Mouse (Mus musculus) heart, embryonic 15.5 days (tissue): ENCODE results near the gene Rufy4. TPM values are rescaled to one million over a fixed set of nuclear protein-coding genes. Genes with fewer than 3 reads are reported as not detected.

ENCODE experiments used
- ATAC-seq: fragments of 200-750 bp; cut with Nextera tagmentation; replicated peaks from 2 replicates; pipeline ENCODE4 v1.8.0; 2017; ENCODE audit warnings: low read depth, moderate TSS enrichment; ENCODE audit not compliant: insufficient number of reproducible peaks, insufficient read depth, low FRiP score
- H3K27ac ChIP-seq: fragments of 300-500 bp; sonication (generic); 2 replicates; pipeline ENCODE4 v1.5.1; 2015; ENCODE audit warnings: mild to moderate bottlenecking, inconsistent platforms
- H3K27me3 ChIP-seq: fragments of 300-500 bp; sonication (generic); 2 replicates; pipeline ENCODE4 v1.6.1; 2015; ENCODE audit warnings: inconsistent platforms
- H3K36me3 ChIP-seq: fragments of 300-500 bp; sonication (generic); 2 replicates; pipeline ENCODE4 v1.6.1; 2015; ENCODE audit warnings: mild to moderate bottlenecking, inconsistent platforms
- H3K4me1 ChIP-seq: fragments of 300-500 bp; sonication (generic); replicated peaks from 2 replicates; pipeline ENCODE4 v1.6.1; 2015; ENCODE audit warnings: inconsistent platforms
- H3K4me2 ChIP-seq: fragments of 300-500 bp; sonication (generic); 2 replicates; pipeline ENCODE4 v1.6.1; 2015; ENCODE audit warnings: inconsistent platforms, mild to moderate bottlenecking, moderate library complexity
- H3K4me3 ChIP-seq: fragments of 300-500 bp; sonication (generic); 2 replicates; pipeline ENCODE4 v1.5.1; 2015; ENCODE audit warnings: mild to moderate bottlenecking, inconsistent platforms
- H3K9ac ChIP-seq: fragments of 300-500 bp; sonication (generic); 2 replicates; pipeline ENCODE4 v1.6.1; 2015; ENCODE audit warnings: mild to moderate bottlenecking, inconsistent platforms
- H3K9me3 ChIP-seq: fragments of 300-500 bp; sonication (generic); replicated peaks from 2 replicates; pipeline ENCODE4 v1.6.1; 2016; ENCODE audit warnings: inconsistent platforms
- WGBS: fragments of 180-500 bp; shearing (Covaris S2); methylation state at CpG from one replicate; pipeline ENCODE4 v1.1.7; 2015; ENCODE audit warnings: mixed read lengths; 5-methylcytosine and 5-hydroxymethylcytosine counted together
- polyA plus RNA-seq: library from polyadenylated mRNA; unstranded; fragments of >200 nt; fragmentation: Nextera tagmentation; extraction: Ambion mirVana; gene quantifications from 2 replicates; pipeline ENCODE4 v1.2.1, GENCODE M21; 2015

The Rufy4 gene
- polyA plus RNA-seq, 1 experiment from 2014 or later, result 0.49 TPM

- no peak overlapping the region for H3K9ac ChIP-seq
- no peaks in the 10 kb centered on the region for H3K27me3 ChIP-seq
- 53% methylated on average over 2 of the region's 2 CpGs for WGBS
- ATAC-seq, result no peak
- H3K4me3 ChIP-seq, result no peak overlapping the region
- H3K36me3 ChIP-seq, result no peaks in the 10 kb centered on the region
- no peak overlapping the region for H3K4me2 ChIP-seq
- H3K27ac ChIP-seq, result no peak overlapping the region
- no peaks in the 10 kb centered on the region for H3K9me3 ChIP-seq
- H3K4me1 ChIP-seq, result peaks cover 18% of the 10 kb centered on the region
These were observed 56.1 kb downstream of the Rufy4 start for GRCm38 (mm10) chr1:74181462-74181861.

GRCm38 (mm10) chr1:74183006-74183405 lies 57.7 kb downstream of the Rufy4 start:
- H3K9ac ChIP-seq, result no peak overlapping the region
- no peak overlapping the region for H3K4me3 ChIP-seq
- WGBS, result 55% methylated on average over 2 of the region's 2 CpGs
- no peaks in the 10 kb centered on the region for H3K27me3 ChIP-seq
- no peaks in the 10 kb centered on the region for H3K9me3 ChIP-seq
- peaks cover 15% of the 10 kb centered on the region for H3K4me1 ChIP-seq
- no peak overlapping the region for H3K27ac ChIP-seq
- H3K36me3 ChIP-seq, result no peaks in the 10 kb centered on the region
- H3K4me2 ChIP-seq, result no peak overlapping the region
- no peak for ATAC-seq

DNA sequence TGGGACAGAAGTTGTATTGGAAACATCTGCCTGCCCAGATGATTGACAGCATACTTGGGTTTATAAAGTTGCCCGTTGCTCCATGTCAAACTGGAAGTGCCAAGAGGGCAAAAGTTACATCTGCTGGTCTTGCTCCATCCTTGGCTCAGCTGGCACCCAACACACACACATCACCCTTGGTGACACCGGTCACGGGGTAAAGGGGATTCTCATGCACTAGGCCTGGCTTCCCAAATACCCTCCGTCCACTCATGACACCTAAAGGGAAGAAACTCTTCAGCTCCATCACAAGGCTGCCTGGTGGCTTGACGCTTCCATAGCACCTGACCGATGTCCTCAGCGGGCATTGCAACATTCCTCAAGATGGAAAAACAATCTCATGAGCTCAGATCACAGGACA lies 65.1 kb downstream of the Rufy4 start:
- Histone ChIP-seq H3K4me1 (no peaks in the 10 kb centered on the region), H3K4me2 (no peak overlapping the region), H3K9ac (no peak overlapping the region), H3K9me3 (no peaks in the 10 kb centered on the region), H3K36me3 (no peaks in the 10 kb centered on the region), H3K27ac (no peak overlapping the region), H3K27me3 (no peaks in the 10 kb centered on the region), H3K4me3 (no peak overlapping the region)
- ATAC-seq, result no peak
- WGBS, result 84% methylated on average over 7 of the region's 7 CpGs

- Histone ChIP-seq H3K27me3 (no peaks in the 10 kb centered on the region), H3K9ac (no peak overlapping the region), H3K27ac (no peak overlapping the region), H3K4me1 (no peaks in the 10 kb centered on the region), H3K9me3 (no peaks in the 10 kb centered on the region), H3K4me3 (no peak overlapping the region), H3K4me2 (no peak overlapping the region), H3K36me3 (no peaks in the 10 kb centered on the region)
- no peak for ATAC-seq
- WGBS, result 72% methylated on average over 2 of the region's 2 CpGs
These were observed 67.4 kb downstream of the Rufy4 start for GRCm38 (mm10) chr1:74192711-74193110.

DNA sequence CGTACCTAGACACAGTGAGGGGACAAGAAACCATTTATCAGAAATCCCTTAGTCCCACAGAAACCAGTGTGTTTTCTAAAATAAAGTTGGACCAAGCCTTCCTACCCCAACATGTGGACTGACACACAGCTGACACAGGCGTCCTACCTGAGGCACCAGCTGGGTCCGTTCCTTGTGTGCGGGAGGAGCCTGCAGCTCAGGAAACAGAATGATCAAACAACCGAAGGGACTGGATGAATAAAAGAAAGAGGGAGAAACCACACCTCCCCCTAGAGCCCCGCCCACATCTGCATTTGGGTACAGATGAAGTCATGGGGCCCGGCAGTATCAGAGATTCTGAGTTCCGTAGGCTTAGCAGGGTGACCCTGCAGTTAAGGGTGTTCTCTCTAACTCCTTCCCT lies 69.1 kb downstream of the Rufy4 start, which contains the start of gene Cxcr1:
Cxcr1 (minus strand) TSS at position 187 of the 400 bp plus-strand sequence.
- 62% methylated on average over 8 of the region's 8 CpGs for WGBS
- H3K4me1 ChIP-seq, result no peaks in the 10 kb centered on the region
- no peak within 1 kb of the TSS for H3K9ac ChIP-seq
- no peak within 1 kb of the TSS for H3K4me2 ChIP-seq
- H3K4me3 ChIP-seq, result no peak within 1 kb of the TSS
- H3K36me3 ChIP-seq, result no peaks in the 10 kb centered on the region
- ATAC-seq, result no peak
- no peaks in the 10 kb centered on the region for H3K27me3 ChIP-seq
- H3K27ac ChIP-seq, result no peak within 1 kb of the TSS
- no peaks in the 10 kb centered on the region for H3K9me3 ChIP-seq

DNA sequence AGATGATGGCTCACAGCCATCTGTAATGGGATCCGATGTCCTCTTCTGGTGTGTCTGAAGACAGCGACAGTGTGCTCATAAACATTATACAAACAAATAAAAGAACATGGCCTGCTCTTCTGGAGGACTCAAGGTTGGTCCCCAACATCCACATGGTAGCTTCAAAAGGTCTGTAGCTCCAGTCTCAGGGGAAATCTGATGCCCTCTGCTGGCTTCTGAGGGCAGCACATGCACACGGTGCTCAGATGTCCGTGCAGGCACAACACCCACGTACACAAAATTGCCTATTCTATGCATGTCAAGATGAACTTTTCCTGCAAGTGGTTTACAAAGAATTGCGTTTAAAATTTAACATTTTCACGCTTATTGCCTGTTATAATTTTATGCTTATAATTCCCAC lies 70.6 kb downstream of the Rufy4 start:
- no peak for ATAC-seq
- no peaks in the 10 kb centered on the region for H3K27me3 ChIP-seq
- H3K9me3 ChIP-seq, result no peaks in the 10 kb centered on the region
- H3K4me1 ChIP-seq, result no peaks in the 10 kb centered on the region
- H3K4me2 ChIP-seq, result no peak overlapping the region
- no peaks in the 10 kb centered on the region for H3K36me3 ChIP-seq
- no peak overlapping the region for H3K4me3 ChIP-seq
- 47% methylated on average over 7 of the region's 7 CpGs for WGBS
- H3K27ac ChIP-seq, result no peak overlapping the region
- H3K9ac ChIP-seq, result no peak overlapping the region

- Histone ChIP-seq H3K4me3 (no peak overlapping the region), H3K27ac (no peak overlapping the region), H3K4me2 (no peak overlapping the region), H3K9me3 (no peaks in the 10 kb centered on the region), H3K36me3 (no peaks in the 10 kb centered on the region), H3K27me3 (no peaks in the 10 kb centered on the region), H3K4me1 (no peaks in the 10 kb centered on the region), H3K9ac (no peak overlapping the region)
- WGBS, result 76% methylated on average over 17 of the region's 17 CpGs
- no peak for ATAC-seq
These were observed 71.5 kb downstream of the Rufy4 start for GRCm38 (mm10) chr1:74196621-74197419.

Other genes with a start within 250 kb of the Rufy4 start
- 121 and 140 TPM in 2 replicates for gene Tns1, start 1.1 kb upstream of the Rufy4 start, polyA plus RNA-seq
- gene Cxcr2, start 28.4 kb downstream of the Rufy4 start, polyA plus RNA-seq, result 0.13 and 0.15 TPM in 2 replicates
- not detected in 2 replicates for gene Cxcr1, start 69.1 kb downstream of the Rufy4 start, polyA plus RNA-seq
- gene Arpc2, start 110.5 kb downstream of the Rufy4 start, polyA plus RNA-seq, result 406 and 413 TPM in 2 replicates
- 0.13 and 0.34 TPM in 2 replicates for gene Gpbar1, start 153.0 kb downstream of the Rufy4 start, polyA plus RNA-seq
- 168 and 209 TPM in 2 replicates for gene Aamp, start 159.2 kb downstream of the Rufy4 start, polyA plus RNA-seq
- gene Pnkd, start 159.4 kb downstream of the Rufy4 start, polyA plus RNA-seq, result 276 and 288 TPM in 2 replicates
- 44.9 and 48.1 TPM in 2 replicates for gene Tmbim1, start 180.1 kb downstream of the Rufy4 start, polyA plus RNA-seq
- gene Catip, start 236.6 kb downstream of the Rufy4 start, polyA plus RNA-seq, result 0.38 and 0.39 TPM in 2 replicates
- gene Slc11a1, start 249.7 kb downstream of the Rufy4 start, polyA plus RNA-seq, result 3.6 and 5.4 TPM in 2 replicates